Mouse (Mus musculus): ENCODE measurements at regions not wholly inside any gene's neighbourhood (a gene's known extent, or its start where the extent isn't known, plus 50 kb on each side); places are given as distances from the start of the nearest gene placed in this dataset.
A peak's percentile ranks its signal among the peaks of the same experiment; 100 is the strongest.
"Not testable (repeated sequence)": the region's sequence is repeated elsewhere in the genome, so short reads cannot be mapped to it uniquely, and the experiment has no call there.

GRCm38 (mm10) chr8:42442786-42443185 lies 698.5 kb downstream of the Triml1 start:
- no peak for DNase-seq

- DNase-seq, result no peak
Observed at GRCm38 (mm10) chr8:42402632-42403031, 738.7 kb downstream of the Triml1 start.

DNA sequence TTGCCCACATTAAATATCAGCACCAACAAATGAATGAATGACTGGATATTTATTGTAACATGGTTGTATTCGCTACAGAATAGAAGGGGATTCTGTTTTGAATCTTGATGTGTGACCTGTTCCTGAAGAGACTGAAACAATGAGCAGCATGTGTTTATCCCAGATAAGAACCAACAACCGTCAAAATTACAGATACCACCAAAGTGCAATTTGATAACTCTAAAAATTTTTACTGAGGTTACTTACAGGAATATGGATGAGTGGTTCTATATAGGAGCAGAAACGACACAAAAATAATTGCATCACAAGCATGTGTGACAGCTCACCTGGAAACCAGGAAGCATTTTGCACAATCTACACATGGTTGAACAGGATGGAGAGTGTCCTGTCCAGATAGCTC lies 744.4 kb downstream of the Triml1 start:
- no peak for DNase-seq

DNA sequence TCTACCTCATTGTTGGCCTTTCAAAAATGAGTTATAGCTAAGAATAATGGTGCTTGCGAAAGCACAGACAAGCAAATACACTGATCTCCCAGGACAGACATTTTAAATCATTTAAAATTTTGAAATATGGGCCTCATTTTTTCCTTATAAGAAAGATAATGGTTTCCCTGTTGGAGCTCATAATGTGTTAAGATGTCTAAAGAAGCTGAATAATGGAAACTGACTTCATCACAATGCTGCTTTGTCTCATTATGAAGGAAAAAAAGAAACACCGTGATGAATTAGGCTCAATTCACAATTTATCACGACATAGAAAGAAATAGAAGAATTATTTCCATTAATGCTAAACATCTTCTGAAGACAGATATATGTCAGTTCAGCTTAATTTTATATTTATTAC lies 752.5 kb downstream of the Triml1 start:
- no peak for DNase-seq

GRCm38 (mm10) chr8:42348073-42348603 lies 793.1 kb downstream of the Triml1 start:
- no peak for DNase-seq

DNA sequence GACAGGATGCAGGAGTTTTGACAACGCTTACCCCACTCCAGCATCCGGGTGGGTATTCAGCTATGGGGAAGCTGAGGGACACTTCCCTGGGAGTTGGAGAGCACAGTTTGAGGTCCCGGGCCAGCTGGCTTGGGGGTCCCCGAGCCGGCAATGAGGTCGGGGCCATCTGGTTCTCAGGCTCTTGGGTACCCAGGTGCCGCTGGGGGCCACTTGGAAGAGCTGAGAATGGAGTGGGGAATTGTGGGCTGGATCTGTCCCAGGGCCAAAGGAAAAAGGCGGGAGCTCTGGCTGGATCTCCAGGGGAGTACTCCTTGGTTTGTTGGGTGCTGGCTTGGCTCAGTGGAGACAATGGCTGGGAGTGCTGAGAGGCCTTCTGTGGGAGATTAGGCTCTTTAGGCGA lies 806.6 kb downstream of the Triml1 start:
- DNase-seq, result no peak

DNA sequence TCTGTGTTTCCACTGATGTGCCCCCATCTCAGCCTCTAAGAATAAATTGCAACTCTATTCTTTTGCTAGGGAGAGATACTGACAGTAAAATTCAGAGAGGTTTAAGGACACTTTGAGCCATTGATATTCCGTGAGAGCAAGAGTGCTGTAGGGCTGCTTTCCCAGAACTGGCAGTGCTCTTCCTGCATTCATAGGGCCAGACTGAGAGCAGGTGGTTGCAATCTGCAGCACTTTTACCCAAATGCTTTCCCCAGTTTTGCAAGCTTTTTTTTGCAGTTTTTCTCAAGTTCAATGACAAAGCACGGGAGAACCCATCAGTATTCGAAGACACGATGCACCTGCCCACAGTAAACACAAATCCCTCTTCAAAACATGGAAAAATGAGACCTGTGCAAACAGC lies 816.6 kb downstream of the Triml1 start:
- peak; percentile 35 to 44 for DNase-seq

- no peak for DNase-seq
Observed at GRCm38 (mm10) chr8:42322862-42323261, 818.4 kb downstream of the Triml1 start.

GRCm38 (mm10) chr8:42311060-42311459 lies 830.2 kb downstream of the Triml1 start:
- no peak for DNase-seq

DNA sequence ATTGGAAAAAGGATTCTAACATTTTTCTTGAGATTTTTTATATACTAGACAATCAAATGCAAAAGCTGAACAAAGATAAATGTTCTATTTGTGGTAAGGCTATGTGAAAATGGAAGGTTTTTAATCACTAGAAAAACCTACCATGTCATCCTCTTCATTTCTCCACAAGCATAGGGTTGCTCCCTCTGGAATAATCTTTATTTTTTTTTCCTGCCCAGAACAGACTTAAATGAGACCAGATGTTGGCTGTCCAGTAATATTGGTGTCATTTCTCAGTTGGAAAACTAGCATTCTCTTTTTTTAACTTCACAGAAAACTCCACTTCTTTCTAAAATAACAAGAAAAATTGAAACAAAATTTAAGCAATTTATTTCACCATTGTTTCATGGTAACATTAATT lies 849.9 kb downstream of the Triml1 start:
- no peak for DNase-seq

- DNase-seq, result no peak
Observed at GRCm38 (mm10) chr8:42282011-42282410, 859.3 kb downstream of the Triml1 start.

- DNase-seq, result no peak
Observed at GRCm38 (mm10) chr8:42253358-42253757, 836.5 kb upstream of the Frg1 start.

DNA sequence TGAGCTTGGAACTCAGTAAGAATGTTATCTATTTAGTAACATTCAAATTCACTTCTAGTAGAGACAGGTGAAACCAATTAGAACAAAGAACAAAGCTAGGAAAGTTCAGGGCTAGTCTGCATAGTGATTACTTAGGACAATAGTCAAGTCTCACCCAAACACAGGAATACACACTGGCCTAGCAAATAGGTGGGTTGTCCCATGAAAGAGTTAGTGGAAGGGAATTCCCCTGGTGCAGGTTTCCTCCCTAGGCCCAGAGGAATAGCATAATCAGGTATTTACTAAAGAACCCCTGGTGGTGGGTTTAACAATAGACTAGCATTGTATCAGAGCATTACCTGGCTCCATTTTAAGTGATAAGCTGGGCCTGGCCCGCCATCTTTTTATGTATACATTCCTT lies 825.4 kb upstream of the Frg1 start:
- DNase-seq, result not testable (repeated sequence)

GRCm38 (mm10) chr8:42219857-42220600 lies 803.2 kb upstream of the Frg1 start:
- no peak for DNase-seq

DNA sequence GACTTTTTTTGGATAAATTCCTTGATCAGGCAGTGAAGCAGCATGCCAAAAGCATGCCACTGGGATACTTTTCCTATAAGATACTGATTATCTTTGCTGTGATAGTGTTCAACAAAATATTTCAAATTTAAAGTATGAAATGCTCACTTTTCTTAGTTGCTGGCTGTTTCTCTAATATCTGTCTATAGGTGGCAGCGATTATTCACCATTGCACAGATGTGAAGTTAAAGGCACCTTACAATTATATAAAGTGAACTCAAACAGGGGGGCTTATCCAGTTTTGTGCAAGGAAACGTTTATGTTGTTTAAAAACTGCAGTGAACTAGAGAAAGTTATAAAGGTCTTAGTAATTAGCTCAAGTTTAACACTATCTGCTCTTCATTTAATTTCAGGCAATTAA lies 794.1 kb upstream of the Frg1 start:
- DNase-seq, result no peak

- no peak for DNase-seq
Observed at GRCm38 (mm10) chr8:42209989-42210388, 793.1 kb upstream of the Frg1 start.

- no peak for DNase-seq
Observed at GRCm38 (mm10) chr8:42197257-42197656, 780.4 kb upstream of the Frg1 start.

DNA sequence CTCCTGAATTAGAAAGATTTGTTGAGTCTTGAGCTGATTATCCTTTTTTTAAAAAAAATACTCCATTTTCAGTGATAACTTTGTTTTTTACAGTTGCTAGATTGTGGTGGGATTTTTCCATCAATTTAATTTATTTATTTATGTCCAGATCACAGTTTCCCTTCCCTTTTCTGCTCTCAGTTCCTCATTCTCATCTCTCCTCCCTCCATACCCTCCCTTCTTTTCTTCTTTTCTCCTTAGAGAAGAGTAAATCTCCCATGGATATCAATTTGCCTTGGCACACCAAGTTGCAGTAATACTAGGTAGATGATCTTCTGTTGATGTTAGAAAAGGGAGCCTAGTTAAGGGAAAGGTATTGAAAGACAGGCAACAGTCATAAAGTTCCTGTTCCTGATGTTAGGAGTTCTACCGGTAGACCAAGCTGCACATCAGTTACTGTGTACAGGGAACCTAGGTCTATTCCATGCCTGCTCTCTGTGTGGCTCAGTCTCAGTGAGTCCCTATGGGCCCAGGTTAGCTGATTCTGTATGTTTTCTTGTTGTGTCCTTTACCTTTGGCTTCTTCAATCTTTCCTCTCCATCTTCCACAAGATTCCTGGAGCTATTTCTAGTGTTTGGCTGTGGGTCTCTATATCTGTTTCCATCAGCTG lies 777.2 kb upstream of the Frg1 start:
- DNase-seq, result no peak

DNA sequence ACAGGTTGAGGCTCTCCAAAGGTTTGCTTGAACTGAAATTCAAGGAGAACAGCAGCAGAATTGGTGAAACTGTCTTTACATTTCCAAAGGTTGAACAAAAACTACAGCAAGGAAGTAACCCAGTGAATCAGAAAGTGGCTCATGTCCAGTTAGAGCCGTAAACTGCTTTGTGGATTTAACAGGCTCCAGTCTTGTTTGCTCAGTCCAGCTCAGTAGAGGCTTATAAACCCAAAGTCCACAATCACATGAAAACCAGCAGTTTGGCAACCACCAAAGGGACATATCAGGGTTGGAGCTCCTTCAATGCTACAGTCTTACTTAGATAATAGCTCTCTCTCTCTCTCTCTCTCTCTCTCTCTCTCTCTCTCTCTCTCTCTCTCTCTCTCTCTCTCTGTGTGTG lies 770.2 kb upstream of the Frg1 start:
- DNase-seq, result no peak

GRCm38 (mm10) chr8:42183288-42183878 lies 766.5 kb upstream of the Frg1 start:
- DNase-seq, result no peak

DNA sequence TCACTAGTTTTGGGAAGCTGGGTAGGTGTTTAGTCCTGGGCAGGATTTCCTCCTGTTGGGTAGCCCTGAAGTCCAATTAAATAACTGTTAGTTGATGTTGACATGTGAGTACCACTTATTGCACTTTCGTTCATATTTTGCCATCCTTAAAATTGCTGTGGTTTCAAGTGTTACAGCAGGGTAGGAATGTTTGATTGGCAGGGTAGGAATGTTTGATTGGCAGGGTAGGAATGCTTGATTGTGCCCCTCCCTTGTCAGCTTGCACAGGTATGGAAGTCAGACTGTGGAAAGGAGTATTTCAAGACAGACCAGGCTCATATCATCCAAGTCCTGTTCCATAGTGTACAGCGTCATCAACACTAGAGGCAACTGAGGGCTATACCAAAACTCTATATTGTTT lies 745.6 kb upstream of the Frg1 start:
- no peak for DNase-seq

- DNase-seq, result no peak
Observed at GRCm38 (mm10) chr8:42157006-42157405, 740.1 kb upstream of the Frg1 start.

DNA sequence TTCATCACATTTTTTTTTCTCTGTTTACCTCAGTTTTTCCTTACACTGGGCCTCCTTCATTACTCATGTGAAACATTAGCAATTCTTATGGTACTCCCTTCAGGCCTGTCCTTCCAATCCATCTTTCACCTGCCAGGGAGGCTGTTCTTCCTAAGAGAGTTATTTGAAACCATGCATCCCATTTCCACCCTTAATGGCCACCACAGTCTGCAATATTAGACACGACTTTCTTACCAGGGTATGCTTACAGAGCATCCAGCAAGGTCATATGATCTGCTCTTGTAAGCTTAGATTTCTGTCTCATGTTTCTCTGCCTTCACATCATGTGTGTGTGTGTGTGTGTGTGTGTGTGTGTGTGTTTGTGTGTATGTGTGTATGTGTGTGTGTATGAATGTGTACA lies 739.7 kb upstream of the Frg1 start:
- no peak for DNase-seq

GRCm38 (mm10) chr8:42144685-42145084 lies 727.8 kb upstream of the Frg1 start:
- no peak for DNase-seq

Data from layer of hippocampus, postnatal 36 days (tissue).